Mouse (Mus musculus) intestine, embryonic 14.5 days (tissue): ENCODE measurements around the gene Rnf41. TPM values are rescaled to one million over a fixed set of nuclear protein-coding genes. Genes with fewer than 3 reads are reported as not detected.

ENCODE experiments used
- ATAC-seq: fragments of 200-750 bp; cut with Nextera tagmentation; replicated peaks from 2 replicates; pipeline ENCODE4 v1.8.0; 2017; ENCODE audit warnings: low read depth, moderate number of reproducible peaks, moderate TSS enrichment, moderate library complexity; ENCODE audit not compliant: low FRiP score, low TSS enrichment
- DNase-seq: peaks from one replicate; pipeline ENCODE4 v3.0.0-alpha.2; 2018; ENCODE audit warnings: low spot score
- H3K27ac ChIP-seq: fragments of 300-500 bp; sonication (generic); 2 replicates; pipeline ENCODE4 v1.5.1; 2014; ENCODE audit warnings: low read depth, mild to moderate bottlenecking, control low read depth
- H3K27me3 ChIP-seq: fragments of 300-500 bp; sonication (generic); replicated peaks from 2 replicates; pipeline ENCODE4 v1.6.1; 2014; ENCODE audit warnings: low read length, control low read depth; ENCODE audit not compliant: control insufficient read depth, insufficient read depth
- H3K36me3 ChIP-seq: fragments of 300-500 bp; sonication (generic); 2 replicates; pipeline ENCODE4 v1.6.1; 2014; ENCODE audit warnings: low read length, control low read depth; ENCODE audit not compliant: control insufficient read depth, insufficient read depth
- H3K4me1 ChIP-seq: fragments of 300-500 bp; sonication (generic); replicated peaks from 2 replicates; pipeline ENCODE4 v1.6.1; 2014; ENCODE audit warnings: low read length, control low read depth, mixed read lengths; ENCODE audit not compliant: control insufficient read depth, insufficient read depth
- H3K4me2 ChIP-seq: fragments of 300-500 bp; sonication (generic); 2 replicates; pipeline ENCODE4 v1.6.1; 2014; ENCODE audit warnings: low read length
- H3K4me3 ChIP-seq: fragments of 300-500 bp; sonication (generic); 2 replicates; pipeline ENCODE4 v1.5.1; 2014; ENCODE audit warnings: low read depth, low read length, control low read depth, mixed read lengths
- H3K9ac ChIP-seq: fragments of 300-500 bp; sonication (generic); 2 replicates; pipeline ENCODE4 v1.6.1; 2014; ENCODE audit warnings: mild to moderate bottlenecking, low read length
- H3K9me3 ChIP-seq: fragments of 300-500 bp; sonication (generic); 2 replicates; pipeline ENCODE4 v1.6.1; 2016; ENCODE audit warnings: low read length, control low read depth; ENCODE audit not compliant: control insufficient read depth
- WGBS: fragments of 180-500 bp; shearing (Covaris S2); extraction: QIAGEN DNeasy Blood & Tissue Kit; methylation state at CpG from one replicate; pipeline ENCODE4 v1.1.7; 2014; 5-methylcytosine and 5-hydroxymethylcytosine counted together
- polyA plus RNA-seq: library from polyadenylated mRNA; unstranded; fragments of >200 nt; fragmentation: Nextera tagmentation; extraction: Ambion mirVana; gene quantifications from 2 replicates; pipeline ENCODE4 v1.2.1, GENCODE M21; 2014

Gene Rnf41
- polyA plus RNA-seq, 1 experiment from 2014 or later = 30.5 TPM

GRCm38 (mm10) chr10:128370601-128371000 lies 40.9 kb upstream of the Rnf41 start:
- Histone ChIP-seq H3K4me1 (peaks cover 10% of the 10 kb centered on the region), H3K36me3 (no peaks in the 10 kb centered on the region), H3K4me3 (no peak overlapping the region), H3K9me3 (no peaks in the 10 kb centered on the region), H3K9ac (no peak overlapping the region), H3K27me3 (no peaks in the 10 kb centered on the region), H3K4me2 (no peak overlapping the region), H3K27ac (no peak overlapping the region)
- WGBS = 47% methylated on average over 4 of the region's 4 CpGs
- ATAC-seq = no peak
- DNase-seq = no peak

GRCm38 (mm10) chr10:128372142-128372541 lies 39.3 kb upstream of the Rnf41 start:
- no peak for ATAC-seq
- no peaks in the 10 kb centered on the region for H3K27me3 ChIP-seq

GRCm38 (mm10) chr10:128372989-128373748 lies 38.3 kb upstream of the Rnf41 start:
- Histone ChIP-seq H3K27ac (no peak overlapping the region), H3K27me3 (no peaks in the 10 kb centered on the region), H3K36me3 (0 out of 2 replicates have a peak, but pooled peaks cover under 1% of the 10 kb centered on the region), H3K4me1 (peaks cover 14% of the 10 kb centered on the region; the same call in 1 of the 2 replicates), H3K4me3 (no peak overlapping the region), H3K9me3 (no peaks in the 10 kb centered on the region), H3K9ac (no peak overlapping the region), H3K4me2 (no peak overlapping the region)
- WGBS = 71% methylated on average over 6 of the region's 6 CpGs
- DNase-seq (no peak), ATAC-seq (no peak)

More at GRCm38 (mm10) chr10:128372142-128372541, 39.3 kb upstream of the Rnf41 start:
- no peak for DNase-seq
- no peak overlapping the region for H3K27ac ChIP-seq
- H3K9ac ChIP-seq = no peak overlapping the region
- no peaks in the 10 kb centered on the region for H3K9me3 ChIP-seq
- peaks cover 19% of the 10 kb centered on the region for H3K4me1 ChIP-seq
- no peaks in the 10 kb centered on the region for H3K36me3 ChIP-seq
- H3K4me3 ChIP-seq = no peak overlapping the region
- no peak overlapping the region for H3K4me2 ChIP-seq
- WGBS = 82% methylated on average over 5 of the region's 5 CpGs

- Histone ChIP-seq H3K4me3 (no peak overlapping the region), H3K4me2 (no peak overlapping the region), H3K9ac (no peak overlapping the region), H3K4me1 (peaks cover 24% of the 10 kb centered on the region), H3K36me3 (peaks cover 13% of the 10 kb centered on the region; the same call in 1 of the 2 replicates), H3K9me3 (no peaks in the 10 kb centered on the region), H3K27ac (no peak overlapping the region), H3K27me3 (no peaks in the 10 kb centered on the region)
- no peak for DNase-seq
- ATAC-seq = no peak
- WGBS = 72% methylated on average over 6 of the region's 6 CpGs
Observed at GRCm38 (mm10) chr10:128374393-128374792, 37.1 kb upstream of the Rnf41 start.

GRCm38 (mm10) chr10:128376099-128376454 lies 35.4 kb upstream of the Rnf41 start:
- H3K27me3 ChIP-seq = no peaks in the 10 kb centered on the region
- DNase-seq = no peak
- ATAC-seq = no peak
- peak overlapping the region; percentile 88 for H3K4me3 ChIP-seq
- peaks cover 24% of the 10 kb centered on the region for H3K4me1 ChIP-seq
- H3K9ac ChIP-seq = peak overlapping the region; percentile 94
- peak overlapping the region; percentile 82 for H3K4me2 ChIP-seq
- peaks cover 28% of the 10 kb centered on the region for H3K36me3 ChIP-seq
- no peaks in the 10 kb centered on the region for H3K9me3 ChIP-seq
- 47% methylated on average over 4 of the region's 4 CpGs for WGBS
- peak overlapping the region; percentile 95 for H3K27ac ChIP-seq

- H3K27me3 ChIP-seq = no peaks in the 10 kb centered on the region
- H3K4me2 ChIP-seq = peak within 1 kb of the TSS; percentile 82
- no peaks in the 10 kb centered on the region for H3K9me3 ChIP-seq
- H3K36me3 ChIP-seq = peaks cover 33% of the 10 kb centered on the region
- peak within 1 kb of the TSS; percentile 95 for H3K27ac ChIP-seq
- DNase-seq (peak; percentile 93), ATAC-seq (peak; percentile 91)
- peaks cover 24% of the 10 kb centered on the region for H3K4me1 ChIP-seq
- peak within 1 kb of the TSS; percentile 94 for H3K9ac ChIP-seq
- peak within 1 kb of the TSS; percentile 88 for H3K4me3 ChIP-seq
- under 1% methylated on average over 52 of the region's 73 CpGs for WGBS
Observed at GRCm38 (mm10) chr10:128376455-128377211, 34.8 kb upstream of the Rnf41 start, which contains the start of gene Ankrd52. Gene Ankrd52, plus strand, starts transcription at chr10:128377115.

GRCm38 (mm10) chr10:128377222-128377939 lies 34.1 kb upstream of the Rnf41 start:
- H3K4me1 ChIP-seq = peaks cover 24% of the 10 kb centered on the region
- peak; percentile 81 for DNase-seq
- peak overlapping the region; percentile 88 for H3K4me3 ChIP-seq
- H3K36me3 ChIP-seq = peaks cover 41% of the 10 kb centered on the region
- H3K9ac ChIP-seq = peak overlapping the region; percentile 94
- H3K27ac ChIP-seq = peak overlapping the region; percentile 95
- peak; percentile 83 for ATAC-seq
- peak overlapping the region; percentile 82 for H3K4me2 ChIP-seq
- H3K9me3 ChIP-seq = no peaks in the 10 kb centered on the region
- H3K27me3 ChIP-seq = no peaks in the 10 kb centered on the region
- under 1% methylated on average over 44 of the region's 47 CpGs for WGBS

GRCm38 (mm10) chr10:128377940-128378448 lies 33.5 kb upstream of the Rnf41 start:
- peak overlapping the region; percentile 95; the same call in 1 of the 2 replicates for H3K27ac ChIP-seq

More at GRCm38 (mm10) chr10:128377940-128378448, 33.5 kb upstream of the Rnf41 start:
- DNase-seq = no peak
- Histone ChIP-seq H3K4me3 (peak overlapping the region; percentile 88), H3K4me1 (peaks cover 24% of the 10 kb centered on the region), H3K27me3 (no peaks in the 10 kb centered on the region), H3K9me3 (no peaks in the 10 kb centered on the region), H3K36me3 (peaks cover 47% of the 10 kb centered on the region), H3K4me2 (peak overlapping the region; percentile 82), H3K9ac (peak overlapping the region; percentile 94)
- WGBS = 56% methylated on average over 14 of the region's 14 CpGs
- no peak for ATAC-seq
